Mouse (Mus musculus): Measurements from ENCODE around the gene Cirbp. TPM values are rescaled to one million over a fixed set of nuclear protein-coding genes. Genes with fewer than 3 reads are reported as not detected.
"Not testable (repeated sequence)": the region's sequence is repeated elsewhere in the genome, so short reads cannot be mapped to it uniquely, and the experiment has no call there.

The Cirbp gene
- polyA plus RNA-seq, 1 experiment: 50.2 TPM

DNA sequence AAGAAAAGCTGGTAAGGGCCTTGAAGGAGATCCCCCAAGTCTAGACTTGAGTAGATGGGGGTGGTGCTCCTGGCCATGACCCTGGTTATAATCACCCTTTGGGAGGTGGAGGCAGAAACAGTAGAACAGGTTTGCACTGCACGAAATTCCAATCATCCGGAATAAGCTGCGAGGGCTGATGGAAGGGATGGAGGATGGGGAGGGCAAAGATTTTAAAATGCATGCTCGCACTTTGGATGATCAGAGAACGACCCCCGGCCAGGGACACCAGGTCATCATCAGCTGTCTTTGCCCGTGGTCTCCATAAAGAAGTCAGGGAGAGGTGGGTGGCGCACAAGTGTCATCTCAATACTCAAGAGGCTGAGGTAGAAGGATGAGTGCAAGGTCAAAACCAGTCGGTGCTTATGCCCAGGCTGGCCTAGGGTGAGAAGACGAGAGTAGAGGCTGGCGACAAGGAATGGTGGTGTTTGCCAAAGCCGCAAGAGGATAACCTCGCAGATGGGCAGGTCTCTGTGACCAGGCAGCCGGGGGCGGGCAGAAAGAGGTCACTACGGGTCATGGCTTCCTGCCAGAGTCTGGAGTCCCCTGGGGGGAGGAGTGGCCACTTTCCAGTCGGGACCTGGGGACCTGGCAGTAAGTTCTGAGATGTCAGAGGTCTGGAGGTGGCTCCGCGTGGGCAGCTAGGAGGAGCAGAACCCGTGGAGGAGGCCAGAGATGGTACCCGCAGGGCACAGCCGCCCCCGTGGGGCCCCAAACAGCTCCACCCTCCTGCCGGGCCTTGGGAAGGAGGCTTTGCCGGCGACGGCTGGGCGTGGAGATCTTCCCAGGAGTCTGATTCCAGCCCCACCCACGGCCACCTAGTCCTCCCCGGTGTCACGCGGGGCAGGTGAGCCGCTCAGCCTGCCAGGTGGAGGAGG lies 5.1 kb upstream of the Cirbp start:
- Histone ChIP-seq H3K4me3 (ENCODE audit: insufficient read depth, low read length) (peak overlapping the region; percentile 18), H3K4me1 (ENCODE audit: control insufficient read depth, insufficient read depth, low read length) (peaks cover 34% of the 10 kb centered on the region), H3K27ac (ENCODE audit: insufficient read depth, low read length) (peak overlapping the region; percentile 97)
- TF ChIP-seq POLR2A (IDR thresholded peaks at IDR 0.05; ENCODE audit: low read depth, low read length) (no peak), CTCF (IDR thresholded peaks at IDR 0.05; ENCODE audit: borderline replicate concordance, insufficient read depth, low read length) (no peak)

GRCm38 (mm10) chr10:80161522-80162242 lies 4.1 kb upstream of the Cirbp start:
- H3K4me1 ChIP-seq (ENCODE audit: control insufficient read depth, insufficient read depth, low read length): peaks cover 35% of the 10 kb centered on the region
- H3K4me3 ChIP-seq (ENCODE audit: insufficient read depth, low read length): no peak overlapping the region
- TF ChIP-seq POLR2A (IDR thresholded peaks at IDR 0.05; ENCODE audit: low read depth, low read length): no peak
- TF ChIP-seq CTCF (IDR thresholded peaks at IDR 0.05; ENCODE audit: borderline replicate concordance, insufficient read depth, low read length): no peak
- peak overlapping the region; percentile 97 for H3K27ac ChIP-seq (ENCODE audit: insufficient read depth, low read length)

DNA sequence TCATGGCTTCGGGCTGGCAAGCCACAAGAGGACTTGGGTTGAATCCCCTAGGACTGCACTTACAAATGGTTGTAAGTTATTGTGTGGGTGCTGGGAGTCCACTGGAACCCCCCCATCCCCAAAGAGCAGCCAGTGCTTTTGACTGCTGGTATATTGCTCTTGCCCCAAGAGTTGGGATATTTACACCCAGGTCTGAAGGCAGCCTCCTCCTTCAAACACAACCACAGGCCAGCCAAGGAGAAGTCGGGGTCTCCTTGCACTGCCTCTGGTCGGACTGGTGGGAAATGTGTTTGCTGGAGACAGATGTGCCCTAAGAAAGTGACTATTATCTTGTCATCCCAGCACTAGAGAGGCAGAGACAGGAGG lies 3.6 kb upstream of the Cirbp start:
- Histone ChIP-seq H3K4me3 (ENCODE audit: insufficient read depth, low read length) (no peak overlapping the region), H3K27ac (ENCODE audit: insufficient read depth, low read length) (peak overlapping the region; percentile 97), H3K4me1 (ENCODE audit: control insufficient read depth, insufficient read depth, low read length) (peaks cover 36% of the 10 kb centered on the region)
- TF ChIP-seq POLR2A (IDR thresholded peaks at IDR 0.05; ENCODE audit: low read depth, low read length) (no peak), CTCF (IDR thresholded peaks at IDR 0.05; ENCODE audit: borderline replicate concordance, insufficient read depth, low read length) (no peak)

DNA sequence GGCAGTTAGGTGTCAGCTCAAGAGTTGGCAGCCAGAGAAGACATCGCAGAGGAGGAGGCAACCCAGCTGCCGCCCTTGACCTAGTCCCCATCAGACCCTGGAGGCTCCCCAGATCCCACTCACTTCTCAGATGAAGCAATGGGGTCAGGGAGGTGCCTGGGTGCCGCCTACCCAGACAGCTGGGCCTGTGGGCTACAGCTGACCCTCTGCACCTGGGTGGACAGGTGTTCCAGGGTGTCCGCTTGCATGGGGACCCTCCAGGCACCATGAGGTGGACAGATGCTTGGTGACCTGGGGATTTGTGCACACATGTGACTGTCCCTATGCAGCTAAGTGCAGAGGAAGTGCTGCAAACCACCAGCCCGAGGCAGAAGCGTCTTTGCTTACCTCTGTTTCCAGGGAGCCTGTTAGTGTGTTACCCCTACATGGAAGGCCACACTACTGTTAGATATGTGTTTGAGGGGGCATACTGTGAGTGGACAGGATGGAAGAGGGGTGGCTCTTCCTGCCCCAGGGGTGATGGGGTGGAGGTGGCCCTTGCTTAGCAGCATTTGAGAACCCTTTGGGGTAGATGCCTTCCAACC lies 3.0 kb upstream of the Cirbp start:
- peaks cover 36% of the 10 kb centered on the region for H3K4me1 ChIP-seq (ENCODE audit: control insufficient read depth, insufficient read depth, low read length)
- H3K4me3 ChIP-seq (ENCODE audit: insufficient read depth, low read length): no peak overlapping the region
- H3K27ac ChIP-seq (ENCODE audit: insufficient read depth, low read length): peak overlapping the region; percentile 97
- TF ChIP-seq POLR2A (IDR thresholded peaks at IDR 0.05; ENCODE audit: low read depth, low read length): no peak
- TF ChIP-seq CTCF (IDR thresholded peaks at IDR 0.05; ENCODE audit: borderline replicate concordance, insufficient read depth, low read length): no peak

- Histone ChIP-seq H3K27ac (ENCODE audit: insufficient read depth, low read length) (peak overlapping the region; percentile 97), H3K4me1 (ENCODE audit: control insufficient read depth, insufficient read depth, low read length) (peaks cover 35% of the 10 kb centered on the region), H3K4me3 (ENCODE audit: insufficient read depth, low read length) (no peak overlapping the region)
- TF ChIP-seq CTCF (IDR thresholded peaks at IDR 0.05; ENCODE audit: borderline replicate concordance, insufficient read depth, low read length) (no peak), POLR2A (IDR thresholded peaks at IDR 0.05; ENCODE audit: low read depth, low read length) (no peak)
Observed at GRCm38 (mm10) chr10:80163721-80164120, 2.1 kb upstream of the Cirbp start.

GRCm38 (mm10) chr10:80164161-80164997 lies 1.4 kb upstream of the Cirbp start:
- peak overlapping the region; percentile 97 for H3K27ac ChIP-seq (ENCODE audit: insufficient read depth, low read length)
- H3K4me3 ChIP-seq (ENCODE audit: insufficient read depth, low read length): peak overlapping the region; percentile 21
- TF ChIP-seq CTCF (IDR thresholded peaks at IDR 0.05; ENCODE audit: borderline replicate concordance, insufficient read depth, low read length) (no peak), POLR2A (IDR thresholded peaks at IDR 0.05; ENCODE audit: low read depth, low read length) (no peak)
- H3K4me1 ChIP-seq (ENCODE audit: control insufficient read depth, insufficient read depth, low read length): peaks cover 29% of the 10 kb centered on the region

GRCm38 (mm10) chr10:80164998-80165344 lies 814 bp upstream of the Cirbp start:
- Histone ChIP-seq H3K27ac (ENCODE audit: insufficient read depth, low read length) (peak overlapping the region; percentile 97), H3K4me3 (ENCODE audit: insufficient read depth, low read length) (peak overlapping the region; percentile 21), H3K4me1 (ENCODE audit: control insufficient read depth, insufficient read depth, low read length) (peaks cover 28% of the 10 kb centered on the region)
- TF ChIP-seq CTCF (IDR thresholded peaks at IDR 0.05; ENCODE audit: borderline replicate concordance, insufficient read depth, low read length): no peak
- no peak for TF ChIP-seq POLR2A (IDR thresholded peaks at IDR 0.05; ENCODE audit: low read depth, low read length)

DNA sequence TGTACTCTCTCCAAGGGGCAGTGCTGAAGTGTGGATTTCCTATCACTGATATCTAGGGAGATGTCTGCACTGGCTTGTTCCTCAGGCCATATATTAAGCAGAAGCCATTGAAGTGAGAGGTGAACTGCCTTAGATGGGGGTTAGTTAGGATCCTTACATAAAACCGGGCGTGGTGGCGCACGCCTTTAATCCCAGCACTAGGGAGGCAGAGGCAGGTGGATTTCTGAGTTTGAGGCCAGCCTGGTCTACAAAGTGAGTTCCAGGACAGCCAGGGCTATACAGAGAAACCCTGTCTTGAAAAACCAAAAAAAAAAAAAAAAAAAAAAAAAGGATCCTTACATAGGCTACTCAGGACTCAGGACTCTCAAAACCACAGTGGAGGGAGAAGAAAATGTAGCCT lies 351 bp downstream of the Cirbp start:
- Histone ChIP-seq H3K4me1 (ENCODE audit: control insufficient read depth, insufficient read depth, low read length) (peaks cover 23% of the 10 kb centered on the region), H3K27ac (ENCODE audit: insufficient read depth, low read length) (peak overlapping the region; percentile 74)
- not testable (repeated sequence) for H3K4me3 ChIP-seq (ENCODE audit: insufficient read depth, low read length)

GRCm38 (mm10) chr10:80167460-80168037 lies 1.8 kb downstream of the Cirbp start:
- Histone ChIP-seq H3K27ac (ENCODE audit: insufficient read depth, low read length) (peak overlapping the region; percentile 85), H3K4me1 (ENCODE audit: control insufficient read depth, insufficient read depth, low read length) (peaks cover 16% of the 10 kb centered on the region), H3K4me3 (ENCODE audit: insufficient read depth, low read length) (peak overlapping the region; percentile 90)
- no peak for TF ChIP-seq CTCF (IDR thresholded peaks at IDR 0.05; ENCODE audit: borderline replicate concordance, insufficient read depth, low read length)
- no peak for TF ChIP-seq POLR2A (IDR thresholded peaks at IDR 0.05; ENCODE audit: low read depth, low read length)
